Mouse (Mus musculus): ENCODE data around the gene Rad51c. TPM values are rescaled to one million over a fixed set of nuclear protein-coding genes. Genes with fewer than 3 reads are reported as not detected.

Rad51c gene
- total and polyA plus RNA-seq, 2 experiments from 2014 or later = 2.0 to 3.5 TPM

DNA sequence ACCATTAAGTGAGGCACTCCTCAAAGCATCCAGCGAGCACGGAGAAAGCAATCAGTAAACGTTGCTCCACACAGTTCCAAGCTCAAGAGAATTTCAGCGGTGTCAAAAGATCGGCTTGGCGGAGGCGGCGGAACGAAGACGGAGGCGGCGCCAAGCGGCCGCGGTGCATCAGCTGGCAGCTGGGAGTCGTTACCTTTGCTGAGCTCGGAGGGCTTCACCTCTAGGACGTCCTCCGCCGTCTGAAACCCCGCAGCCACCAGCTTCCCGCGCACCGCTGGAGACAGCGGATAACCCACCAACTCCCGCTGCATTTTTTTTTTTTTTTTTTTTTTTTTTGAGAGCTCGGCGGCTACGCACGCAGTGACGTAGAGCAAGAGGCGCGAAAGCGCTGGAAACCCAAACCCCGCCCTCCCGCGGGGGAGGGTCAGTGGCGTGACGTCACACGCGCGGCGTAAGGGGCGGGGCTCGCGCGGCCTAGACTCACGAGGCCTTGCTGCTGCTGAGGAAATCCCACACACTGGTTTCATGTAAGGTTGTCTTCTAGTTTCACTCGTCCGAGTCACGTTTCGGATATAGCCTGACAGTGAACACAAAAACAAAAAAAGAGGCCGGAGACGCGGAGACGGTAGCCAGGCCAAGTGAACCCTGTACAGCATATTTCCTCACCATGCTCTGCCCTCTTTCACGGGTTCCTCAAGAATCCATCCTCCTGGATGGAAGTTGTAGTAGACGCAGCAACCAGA lies 472 bp downstream of the Rad51c start:
- peak overlapping the region; percentile 88 for H3K27ac ChIP-seq
- peak; percentile 98 for DNase-seq (ENCODE audit: low spot score)
- H3K4me1 ChIP-seq (ENCODE audit: insufficient read depth, low read length) = no peaks in the 10 kb centered on the region
- ATAC-seq = peak; percentile 99
- peak overlapping the region; percentile 69 for H3K4me3 ChIP-seq (ENCODE audit: low read length)
- no peaks in the 10 kb centered on the region for H3K9me3 ChIP-seq (ENCODE audit: low read length)
- peak; percentile 32 for TF ChIP-seq CTCF (IDR thresholded peaks at IDR 0.05; ENCODE audit: low read depth)
- H3K27me3 ChIP-seq (ENCODE audit: insufficient read depth, low read length) = no peaks in the 10 kb centered on the region
- WGBS = 2% methylated on average over 58 of the region's 58 CpGs
- H3K9ac ChIP-seq (replicated peaks; ENCODE audit: low read length) = peak overlapping the region; percentile 73
- peak overlapping the region; percentile 63 for H3K4me2 ChIP-seq (ENCODE audit: low read depth, low read length)
- no peaks in the 10 kb centered on the region for H3K36me3 ChIP-seq (ENCODE audit: insufficient read depth, low read length)

- no peak overlapping the region for H3K9ac ChIP-seq (replicated peaks; ENCODE audit: low read length)
- no peaks in the 10 kb centered on the region for H3K36me3 ChIP-seq (ENCODE audit: insufficient read depth, low read length)
- H3K4me2 ChIP-seq (ENCODE audit: low read depth, low read length) = no peak overlapping the region
- no peaks in the 10 kb centered on the region for H3K4me1 ChIP-seq (ENCODE audit: insufficient read depth, low read length)
- no peak overlapping the region for H3K4me3 ChIP-seq (ENCODE audit: low read length)
- no peaks in the 10 kb centered on the region for H3K27me3 ChIP-seq (ENCODE audit: insufficient read depth, low read length)
- TF ChIP-seq CTCF (IDR thresholded peaks at IDR 0.05; ENCODE audit: low read depth) = peak; percentile 21
- DNase-seq (ENCODE audit: low spot score) = no peak
- H3K9me3 ChIP-seq (ENCODE audit: low read length) = no peaks in the 10 kb centered on the region
- 93% methylated on average over 2 of the region's 2 CpGs for WGBS
- no peak overlapping the region for H3K27ac ChIP-seq
- no peak for ATAC-seq
Measured at GRCm38 (mm10) chr11:87398402-87398801, 6.4 kb downstream of the Rad51c start.

DNA sequence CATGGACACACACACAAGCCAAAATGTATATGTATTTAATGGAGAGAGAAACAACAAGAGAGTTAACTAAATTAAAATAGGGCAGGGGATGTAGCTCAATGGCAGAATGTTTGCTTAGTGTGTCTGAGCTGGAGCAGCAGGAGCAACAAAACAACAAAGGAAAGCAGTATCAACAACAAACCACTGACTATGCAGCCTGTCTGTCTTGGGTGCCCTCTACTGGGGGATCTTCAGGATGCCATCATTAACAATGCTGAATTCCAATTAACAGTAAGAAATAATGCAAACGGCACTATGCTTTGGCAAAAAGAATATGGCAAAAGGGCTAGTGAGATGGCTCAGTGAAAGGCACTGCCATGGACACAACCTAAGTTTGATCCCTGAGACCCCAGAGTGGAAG lies 10.9 kb downstream of the Rad51c start:
- Histone ChIP-seq H3K9me3 (ENCODE audit: low read length) (no peaks in the 10 kb centered on the region), H3K27me3 (ENCODE audit: insufficient read depth, low read length) (no peaks in the 10 kb centered on the region), H3K4me3 (ENCODE audit: low read length) (no peak overlapping the region), H3K9ac (replicated peaks; ENCODE audit: low read length) (no peak overlapping the region), H3K27ac (no peak overlapping the region), H3K36me3 (ENCODE audit: insufficient read depth, low read length) (no peaks in the 10 kb centered on the region), H3K4me1 (ENCODE audit: insufficient read depth, low read length) (no peaks in the 10 kb centered on the region), H3K4me2 (ENCODE audit: low read depth, low read length) (no peak overlapping the region)
- TF ChIP-seq CTCF (IDR thresholded peaks at IDR 0.05; ENCODE audit: low read depth) = peak; percentile 87
- 24% methylated on average over 1 of the region's 1 CpGs for WGBS
- no peak for ATAC-seq
- DNase-seq (ENCODE audit: low spot score) = peak; percentile 75

DNA sequence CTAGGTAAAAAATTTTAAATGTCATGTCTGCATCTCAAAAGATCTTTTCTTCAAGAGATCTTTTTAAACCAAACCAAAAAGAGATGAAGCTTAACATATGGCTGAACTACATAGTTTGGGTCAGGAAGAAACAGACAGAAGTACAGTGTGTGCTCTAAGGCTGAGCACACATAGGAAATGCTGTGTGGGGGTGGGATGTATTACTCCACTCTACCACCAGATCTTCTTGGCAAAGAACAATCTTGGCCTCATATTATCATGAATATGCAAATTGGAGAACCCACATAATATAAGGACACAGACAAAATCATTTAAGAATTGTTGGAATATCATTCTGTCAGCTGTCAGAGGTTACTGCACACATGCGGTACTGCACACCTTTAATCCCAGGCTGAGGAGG lies 19.1 kb downstream of the Rad51c start:
- no peak for TF ChIP-seq CTCF (IDR thresholded peaks at IDR 0.05; ENCODE audit: low read depth)
- Histone ChIP-seq H3K9me3 (ENCODE audit: low read length) (no peaks in the 10 kb centered on the region), H3K27me3 (ENCODE audit: insufficient read depth, low read length) (no peaks in the 10 kb centered on the region), H3K4me1 (ENCODE audit: insufficient read depth, low read length) (no peaks in the 10 kb centered on the region), H3K36me3 (ENCODE audit: insufficient read depth, low read length) (no peaks in the 10 kb centered on the region), H3K9ac (replicated peaks; ENCODE audit: low read length) (no peak overlapping the region), H3K4me2 (ENCODE audit: low read depth, low read length) (no peak overlapping the region), H3K4me3 (ENCODE audit: low read length) (no peak overlapping the region), H3K27ac (no peak overlapping the region)
- ATAC-seq (no peak), DNase-seq (ENCODE audit: low spot score) (no peak)
- 97% methylated on average over 1 of the region's 1 CpGs for WGBS

GRCm38 (mm10) chr11:87384551-87384950 lies 20.2 kb downstream of the Rad51c start:
- Histone ChIP-seq H3K9ac (replicated peaks; ENCODE audit: low read length) (no peak overlapping the region), H3K27ac (no peak overlapping the region), H3K36me3 (ENCODE audit: insufficient read depth, low read length) (no peaks in the 10 kb centered on the region), H3K4me1 (ENCODE audit: insufficient read depth, low read length) (no peaks in the 10 kb centered on the region), H3K9me3 (ENCODE audit: low read length) (no peaks in the 10 kb centered on the region), H3K4me3 (ENCODE audit: low read length) (no peak overlapping the region), H3K27me3 (ENCODE audit: insufficient read depth, low read length) (no peaks in the 10 kb centered on the region), H3K4me2 (ENCODE audit: low read depth, low read length) (no peak overlapping the region)
- no peak for TF ChIP-seq CTCF (IDR thresholded peaks at IDR 0.05; ENCODE audit: low read depth)
- 100% methylated on average over 4 of the region's 4 CpGs for WGBS
- no peak for DNase-seq (ENCODE audit: low spot score)
- ATAC-seq = no peak

DNA sequence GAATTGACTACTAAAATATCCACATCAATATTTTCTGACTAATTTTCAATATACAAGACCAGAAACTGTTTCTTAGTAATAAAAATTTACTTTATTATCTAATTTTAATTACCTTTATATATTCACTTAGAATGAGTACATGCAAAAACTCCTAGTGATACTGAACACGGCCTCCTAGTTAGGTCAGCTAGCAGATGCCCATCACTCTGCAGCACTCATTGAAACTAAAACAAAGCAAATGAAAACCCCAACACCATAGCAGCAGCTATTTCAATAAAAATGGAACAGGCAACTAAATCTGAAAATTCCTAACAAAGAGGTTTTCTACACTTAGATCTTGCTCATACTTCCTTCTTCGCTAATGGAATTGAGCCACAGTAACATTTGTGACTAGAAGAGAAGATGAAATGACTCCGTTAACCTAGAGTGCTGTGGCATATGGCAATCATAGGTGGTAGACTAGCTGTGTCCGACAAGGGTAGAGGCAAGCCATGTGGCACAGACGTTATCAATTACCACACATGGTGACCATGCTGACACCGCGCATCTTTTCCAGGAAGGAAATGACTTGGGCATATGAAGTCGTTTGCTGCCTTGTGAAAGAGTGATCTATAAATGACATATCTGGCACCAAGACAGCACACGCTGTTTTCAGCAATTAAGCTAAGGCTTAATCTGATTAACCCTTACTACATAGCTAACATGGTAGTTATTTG lies 36.7 kb downstream of the Rad51c start:
- no peak for TF ChIP-seq CTCF (IDR thresholded peaks at IDR 0.05; ENCODE audit: low read depth)
- ATAC-seq = peak; percentile 75; the same call in 1 of the 2 replicates
- Histone ChIP-seq H3K27me3 (ENCODE audit: insufficient read depth, low read length) (no peaks in the 10 kb centered on the region; the same call in 1 of the 2 replicates), H3K27ac (no peak overlapping the region), H3K4me1 (ENCODE audit: insufficient read depth, low read length) (no peaks in the 10 kb centered on the region), H3K9me3 (ENCODE audit: low read length) (no peaks in the 10 kb centered on the region), H3K4me3 (ENCODE audit: low read length) (no peak overlapping the region), H3K9ac (replicated peaks; ENCODE audit: low read length) (no peak overlapping the region), H3K4me2 (ENCODE audit: low read depth, low read length) (no peak overlapping the region), H3K36me3 (ENCODE audit: insufficient read depth, low read length) (no peaks in the 10 kb centered on the region)
- 50% methylated on average over 9 of the region's 9 CpGs for whole genome bisulfite sequencing
- DNase-seq (ENCODE audit: low spot score) = peak; percentile 64

GRCm38 (mm10) chr11:87367061-87367460 lies 37.7 kb downstream of the Rad51c start:
- no peak overlapping the region for H3K27ac ChIP-seq

More at GRCm38 (mm10) chr11:87367061-87367460, 37.7 kb downstream of the Rad51c start:
- H3K4me1 ChIP-seq (ENCODE audit: insufficient read depth, low read length) = no peaks in the 10 kb centered on the region
- DNase-seq (ENCODE audit: low spot score) (no peak), ATAC-seq (no peak)
- no peak overlapping the region for H3K4me3 ChIP-seq (ENCODE audit: low read length)
- no peak for TF ChIP-seq CTCF (IDR thresholded peaks at IDR 0.05; ENCODE audit: low read depth)
- H3K27me3 ChIP-seq (ENCODE audit: insufficient read depth, low read length) = no peaks in the 10 kb centered on the region
- no peak overlapping the region for H3K9ac ChIP-seq (replicated peaks; ENCODE audit: low read length)
- H3K4me2 ChIP-seq (ENCODE audit: low read depth, low read length) = no peak overlapping the region
- H3K9me3 ChIP-seq (ENCODE audit: low read length) = no peaks in the 10 kb centered on the region
- H3K36me3 ChIP-seq (ENCODE audit: insufficient read depth, low read length) = no peaks in the 10 kb centered on the region
- WGBS = 88% methylated on average over 7 of the region's 7 CpGs
